ENCODE assay signal across 8 mouse cellular contexts in genomic region chr12:103241311-103242082, GRCm38 (mm10). TPM values are rescaled to one million over a fixed set of nuclear protein-coding genes. Genes with fewer than 3 reads are reported as not detected.
DNase-seq lines count a peak whose midpoint lies in the region; ATAC-seq and TF ChIP-seq lines count a peak whose summit lies in the region.

No protein-coding gene starts in this region.

- no peaks in the 10 kb centered on the region for H3K9me3 ChIP-seq in lung, embryonic 14.5 days (ENCODE audit: low read depth, low read length)
- H3K9me3 ChIP-seq in embryonic facial prominence, embryonic 10.5 days: no peaks in the 10 kb centered on the region
- no peaks in the 10 kb centered on the region for H3K9me3 ChIP-seq in intestine, embryonic 16.5 days (ENCODE audit: control insufficient read depth, low read length)
- H3K9me3 ChIP-seq in neural tube, embryonic 13.5 days: no peaks in the 10 kb centered on the region

- WGBS in lung, embryonic 14.5 days: 12% methylated on average over 36 of the region's 36 CpGs
- 6% methylated on average over 36 of the region's 36 CpGs for WGBS in embryonic facial prominence, embryonic 10.5 days
- 14% methylated on average over 36 of the region's 36 CpGs for WGBS in intestine, embryonic 16.5 days
- WGBS in neural tube, embryonic 13.5 days: 10% methylated on average over 36 of the region's 36 CpGs

- TF ChIP-seq CTCF in lung, embryonic 14.5 days (IDR thresholded peaks at IDR 0.05; ENCODE audit: low read depth): no peak

- H3K36me3 ChIP-seq in lung, embryonic 14.5 days (ENCODE audit: insufficient read depth): no peaks in the 10 kb centered on the region
- no peaks in the 10 kb centered on the region for H3K36me3 ChIP-seq in embryonic facial prominence, embryonic 10.5 days (replicated peaks)
- no peaks in the 10 kb centered on the region for H3K36me3 ChIP-seq in intestine, embryonic 16.5 days (ENCODE audit: control insufficient read depth, insufficient read depth, low read length)
- H3K36me3 ChIP-seq in neural tube, embryonic 13.5 days: no peaks in the 10 kb centered on the region

- H3K4me1 ChIP-seq in lung, embryonic 14.5 days (ENCODE audit: insufficient read depth): no peaks in the 10 kb centered on the region
- peaks cover 21% of the 10 kb centered on the region for H3K4me1 ChIP-seq in embryonic facial prominence, embryonic 10.5 days
- peaks cover 7% of the 10 kb centered on the region for H3K4me1 ChIP-seq in intestine, embryonic 16.5 days (ENCODE audit: control insufficient read depth, insufficient read depth, low read length)
- H3K4me1 ChIP-seq in neural tube, embryonic 13.5 days (replicated peaks): peaks cover 33% of the 10 kb centered on the region

- peak; percentile 56 for ATAC-seq in lung, embryonic 14.5 days (ENCODE audit: insufficient read depth)
- peak; percentile 46 for ATAC-seq in intestine, embryonic 16.5 days
- peak; percentile 68 for ATAC-seq in neural tube, embryonic 13.5 days (ENCODE audit: low read depth)

- H3K27me3 ChIP-seq in lung, embryonic 14.5 days (ENCODE audit: insufficient read depth, low read length): peaks cover 20% of the 10 kb centered on the region
- H3K27me3 ChIP-seq in embryonic facial prominence, embryonic 10.5 days (replicated peaks; ENCODE audit: low read depth, poor library complexity, severe bottlenecking): peaks cover 65% of the 10 kb centered on the region
- H3K27me3 ChIP-seq in intestine, embryonic 16.5 days (replicated peaks; ENCODE audit: control insufficient read depth, insufficient read depth, low read length): peaks cover 23% of the 10 kb centered on the region
- H3K27me3 ChIP-seq in neural tube, embryonic 13.5 days: peaks cover 23% of the 10 kb centered on the region

- intact Hi-C loops in left cerebral cortex, postnatal 4 days (cut with DNase I): no loop called here

- peak overlapping the region; percentile 89 for H3K4me2 ChIP-seq in lung, embryonic 14.5 days
- H3K4me2 ChIP-seq in intestine, embryonic 16.5 days (ENCODE audit: low read depth, low read length): peak overlapping the region; percentile 88
- H3K4me2 ChIP-seq in neural tube, embryonic 13.5 days: peak overlapping the region; percentile 93

- no peak overlapping the region for H3K27ac ChIP-seq in lung, embryonic 14.5 days (ENCODE audit: low read depth)
- H3K27ac ChIP-seq in embryonic facial prominence, embryonic 10.5 days (replicated peaks): peak overlapping the region; percentile 88
- no peak overlapping the region for H3K27ac ChIP-seq in intestine, embryonic 16.5 days (ENCODE audit: low read length)
- peak overlapping the region; percentile 87 for H3K27ac ChIP-seq in neural tube, embryonic 13.5 days (replicated peaks)

- H3K4me3 ChIP-seq in lung, embryonic 14.5 days (ENCODE audit: low read depth, low read length): peak overlapping the region; percentile 61
- peak overlapping the region; percentile 78 for H3K4me3 ChIP-seq in embryonic facial prominence, embryonic 10.5 days
- peak overlapping the region; percentile 69 for H3K4me3 ChIP-seq in intestine, embryonic 16.5 days (ENCODE audit: low read length)
- H3K4me3 ChIP-seq in neural tube, embryonic 13.5 days: peak overlapping the region; percentile 70

- DNase-seq in lung, embryonic 14.5 days: peak; percentile 48
- DNase-seq in lung, postnatal 10 days: no peak
- peak; percentile 64 for DNase-seq in embryonic facial prominence, embryonic 10.5 days (ENCODE audit: low spot score)
- DNase-seq in left cerebral cortex, postnatal 4 days: no peak
- DNase-seq in thymus, postnatal 36 days: no peak
- DNase-seq in ovary, postnatal 14 days (ENCODE audit: low spot score): no peak

- peak overlapping the region; percentile 68 for H3K9ac ChIP-seq in lung, embryonic 14.5 days
- peak overlapping the region; percentile 76 for H3K9ac ChIP-seq in intestine, embryonic 16.5 days (ENCODE audit: low read depth, low read length)
- H3K9ac ChIP-seq in neural tube, embryonic 13.5 days: peak overlapping the region; percentile 84

RNA-seq across cellular contexts. Expression of gene Prima1, which starts 0.5 kb away (rescaled TPM):
- polyA plus RNA-seq in lung, embryonic 14.5 days (2014; fragmentation: Nextera tagmentation; extraction: Ambion mirVana): 0.28 TPM in 1 of 2 replicates, not detected in the other
- polyA plus RNA-seq in embryonic facial prominence, embryonic 10.5 days (2016; fragmentation: Nextera tagmentation; extraction: Ambion mirVana): 0.44 and 0.52 TPM in 2 replicates
- polyA plus RNA-seq in intestine, embryonic 16.5 days (2015; fragmentation: Nextera tagmentation; extraction: Ambion mirVana): 0.65 and 0.76 TPM in 2 replicates
- 2.4 and 3.8 TPM in 2 replicates for polyA plus RNA-seq in neural tube, embryonic 13.5 days (2015; fragmentation: Nextera tagmentation; extraction: Ambion mirVana)
- 1 to 10 TPM in 1 of 2 experiments, under 1 TPM in 1; 0.62 to 1.8 TPM for total RNA-seq in left cerebral cortex, postnatal 4 days (2021)

Comparison
In these comparisons a context has a peak if more than half of its experiments do, and no peak if none do; other contexts are left out.
1. DNase-seq: peak in lung, embryonic 14.5 days (single experiment) and embryonic facial prominence, embryonic 10.5 days (single experiment); none in lung, postnatal 10 days (single experiment), left cerebral cortex, postnatal 4 days (single experiment), thymus, postnatal 36 days (0 of 2) and ovary, postnatal 14 days (single experiment).
2. H3K27ac ChIP-seq: peak in embryonic facial prominence, embryonic 10.5 days (single experiment) and neural tube, embryonic 13.5 days (single experiment); none in lung, embryonic 14.5 days (single experiment) and intestine, embryonic 16.5 days (single experiment).
3. Peak in every context shown above with its lines, with median percentiles within 50 percentile points of each other: ATAC-seq, H3K4me2 ChIP-seq, H3K4me3 ChIP-seq and H3K9ac ChIP-seq.